Mouse (Mus musculus) CH12F3 (cell line): ENCODE data around the gene Fbxl18.

Experiments used
- in situ Hi-C: fragments of 300-500 bp; cut with MboI; formaldehyde crosslinking; loops from 2 replicates; pipeline ENCODE4 v1.14.3; 2020; ENCODE audit warnings: low sequenced_read_pairs

Gene Fbxl18

DNA sequence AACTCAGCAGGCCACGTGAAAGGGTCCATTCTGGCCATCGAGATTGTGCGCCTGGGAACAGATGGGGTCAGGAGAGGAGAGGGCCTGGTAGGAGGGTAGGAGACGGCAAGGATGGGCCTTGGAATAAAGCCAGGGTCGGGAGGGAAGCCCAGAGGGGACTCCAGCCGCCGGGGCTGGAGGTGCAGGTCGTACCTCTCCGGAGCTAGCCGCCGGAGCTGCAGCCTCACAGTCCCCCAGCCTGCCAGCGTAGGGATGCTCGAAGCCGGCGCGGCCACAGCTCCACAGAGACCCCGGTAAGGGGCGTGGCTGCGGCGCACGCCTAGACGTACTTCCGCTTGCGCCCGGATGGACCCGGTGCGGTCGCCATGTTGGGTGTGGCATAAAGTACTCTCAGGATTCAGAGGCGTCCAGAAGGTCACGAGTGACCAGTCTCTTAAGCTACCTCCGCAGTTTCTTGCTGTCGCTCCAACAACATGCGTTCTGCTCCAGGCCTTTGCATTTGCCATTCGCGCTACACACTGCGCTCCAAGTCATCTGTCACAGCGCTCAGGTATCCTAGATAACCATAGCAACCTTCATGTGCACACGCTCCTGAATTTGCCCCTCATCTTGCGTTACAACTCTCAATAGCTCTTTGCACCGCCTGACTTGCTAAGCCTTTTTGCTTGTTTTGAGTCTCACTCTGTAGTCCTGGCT, at the start of gene Fbxl18:
Gene Fbxl18 (minus strand): TSS at position 504 of the 696 bp plus-strand sequence.
- in situ Hi-C loops: no loop called here

DNA sequence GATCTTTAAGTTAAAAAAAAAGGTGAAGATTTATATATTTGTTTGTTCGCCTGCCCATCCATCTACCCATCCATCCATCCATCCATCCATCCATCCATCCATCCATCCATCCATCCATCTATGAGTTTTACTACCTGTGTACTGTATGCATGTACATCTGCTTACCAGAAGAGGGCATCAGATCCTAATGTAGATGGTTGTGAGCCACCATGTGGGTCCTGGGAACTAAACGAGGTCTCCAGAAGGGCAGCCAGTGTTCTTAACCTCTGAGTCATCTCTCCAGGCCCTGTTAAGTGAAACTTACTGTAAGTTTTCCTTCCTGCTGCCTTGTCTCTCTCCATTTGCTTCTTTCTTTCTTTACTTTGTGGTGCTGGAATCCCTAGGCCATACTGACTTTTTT, 45.2 kb upstream of the Fbxl18 start:
- in situ Hi-C loops: no loop called here

DNA sequence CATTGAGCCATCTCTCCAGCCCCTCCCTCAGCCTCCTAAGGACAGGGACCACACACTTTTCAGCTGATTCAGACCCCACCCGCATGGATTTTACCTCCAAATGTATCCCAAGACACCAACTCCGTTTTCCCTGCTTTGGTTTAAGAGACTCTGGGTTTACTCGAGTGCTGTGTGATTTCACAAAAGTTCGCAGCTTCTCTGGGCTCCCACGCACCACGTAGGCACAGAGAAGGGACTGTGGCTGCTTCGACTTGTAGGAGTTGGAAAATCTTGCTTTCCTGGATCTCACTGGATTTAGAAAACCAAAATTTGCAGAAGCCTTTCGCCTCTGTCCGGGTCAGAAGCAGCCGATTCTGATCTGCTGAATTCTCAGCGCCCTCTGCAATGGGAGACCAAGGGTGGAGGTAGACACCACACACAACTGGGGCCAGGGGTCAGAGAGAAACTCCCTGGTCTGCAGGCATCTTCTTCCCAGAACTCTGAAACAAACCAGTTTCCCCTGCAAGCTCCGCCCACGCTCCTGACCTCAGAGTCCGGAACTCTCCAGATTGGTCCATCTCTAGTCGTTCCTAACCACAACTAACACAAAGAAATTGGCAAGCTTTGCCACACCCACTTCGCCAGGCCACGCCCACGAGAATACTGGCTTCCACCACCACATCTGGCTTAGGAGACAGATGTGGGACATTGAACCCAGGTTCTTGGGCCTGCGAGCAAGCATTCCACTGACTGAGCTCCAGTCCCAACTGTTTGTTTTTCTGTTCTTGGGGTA, 42.9 kb upstream of the Fbxl18 start:
- in situ Hi-C loops: loop anchor here (5.0 to 10.0 kb wide), 2 partner anchors 99 to 137 kb away; no protein-coding TSS in a partner anchor

DNA sequence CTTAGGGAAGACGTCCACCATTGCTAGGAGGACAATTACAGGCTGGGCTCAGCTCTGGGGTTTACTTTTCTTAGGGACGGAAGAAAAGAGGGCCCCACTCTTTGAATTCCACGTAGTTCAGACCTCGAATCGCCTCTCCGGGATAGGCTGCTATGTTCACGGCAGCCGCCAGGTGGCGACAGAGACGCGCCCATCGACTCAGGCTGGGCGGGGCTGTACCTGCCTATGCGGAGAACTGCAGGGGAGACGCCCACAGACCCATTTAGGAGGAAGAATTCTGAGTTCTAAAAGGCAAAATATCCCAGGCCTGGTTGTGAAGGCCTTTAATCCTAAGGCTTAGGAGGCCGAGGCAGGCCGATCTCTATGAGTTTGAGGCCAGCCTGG, 41.1 kb upstream of the Fbxl18 start:
- in situ Hi-C loops: loop anchor here (5.0 to 10.0 kb wide), 2 partner anchors 101 to 138 kb away; no protein-coding TSS in a partner anchor

DNA sequence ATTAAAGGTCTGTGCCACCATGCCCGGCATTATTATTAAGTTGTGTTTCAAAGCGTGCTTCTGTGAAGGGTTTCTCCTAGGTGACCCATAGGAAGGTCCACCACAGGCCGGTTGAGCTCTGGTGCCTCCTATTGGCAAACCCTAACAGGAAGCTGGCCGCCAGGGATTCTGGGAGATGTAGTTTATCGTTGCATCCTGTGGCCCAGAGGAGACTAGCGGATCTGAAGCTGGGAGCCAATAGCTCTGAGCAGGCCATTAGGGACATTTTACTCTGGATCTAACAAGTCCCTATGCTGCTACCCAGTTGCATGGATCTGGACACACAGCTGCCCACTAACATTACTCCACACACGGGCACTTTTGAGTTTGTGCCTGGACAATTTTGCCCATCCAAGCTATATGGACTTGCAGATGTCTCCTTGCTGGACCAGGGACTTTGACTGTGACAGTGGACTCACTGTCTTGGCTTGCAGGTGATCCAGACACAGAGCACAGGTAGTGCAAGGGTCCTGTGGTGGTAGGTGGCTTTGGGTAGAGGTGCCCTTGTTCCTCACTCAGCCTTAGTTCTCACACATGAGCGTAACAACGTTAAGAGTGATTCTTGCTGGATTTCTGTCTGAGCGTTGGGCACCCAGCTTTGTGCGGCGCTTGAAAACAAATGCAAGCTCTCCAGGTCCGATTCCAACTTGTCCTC, 40.6 kb upstream of the Fbxl18 start:
- in situ Hi-C loops: loop anchor here (5.0 to 10.0 kb wide), 2 partner anchors 102 to 139 kb away; no protein-coding TSS in a partner anchor

DNA sequence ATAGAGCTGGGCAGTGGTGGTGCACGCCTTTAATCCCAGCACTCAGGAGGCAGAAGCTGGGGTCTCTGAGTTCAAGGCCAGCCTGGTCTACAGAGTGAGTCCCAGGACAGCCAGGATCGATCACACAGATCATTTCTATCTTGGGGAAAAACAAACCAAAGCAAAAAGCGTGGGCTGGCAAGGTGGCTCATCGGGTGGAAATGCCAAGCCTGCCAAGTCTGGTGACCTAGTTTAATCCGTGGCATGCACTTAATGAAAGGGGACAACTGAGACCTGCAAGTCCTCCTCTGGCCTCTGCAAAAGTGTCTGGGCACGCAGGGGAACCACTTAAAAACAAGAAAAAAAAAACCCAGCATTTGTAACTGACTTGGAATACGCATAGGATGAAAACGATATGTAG, 37.5 kb upstream of the Fbxl18 start:
- in situ Hi-C loops: loop anchor here (10.0 kb wide), 1 partner anchor 142 kb away; no protein-coding TSS in a partner anchor

DNA sequence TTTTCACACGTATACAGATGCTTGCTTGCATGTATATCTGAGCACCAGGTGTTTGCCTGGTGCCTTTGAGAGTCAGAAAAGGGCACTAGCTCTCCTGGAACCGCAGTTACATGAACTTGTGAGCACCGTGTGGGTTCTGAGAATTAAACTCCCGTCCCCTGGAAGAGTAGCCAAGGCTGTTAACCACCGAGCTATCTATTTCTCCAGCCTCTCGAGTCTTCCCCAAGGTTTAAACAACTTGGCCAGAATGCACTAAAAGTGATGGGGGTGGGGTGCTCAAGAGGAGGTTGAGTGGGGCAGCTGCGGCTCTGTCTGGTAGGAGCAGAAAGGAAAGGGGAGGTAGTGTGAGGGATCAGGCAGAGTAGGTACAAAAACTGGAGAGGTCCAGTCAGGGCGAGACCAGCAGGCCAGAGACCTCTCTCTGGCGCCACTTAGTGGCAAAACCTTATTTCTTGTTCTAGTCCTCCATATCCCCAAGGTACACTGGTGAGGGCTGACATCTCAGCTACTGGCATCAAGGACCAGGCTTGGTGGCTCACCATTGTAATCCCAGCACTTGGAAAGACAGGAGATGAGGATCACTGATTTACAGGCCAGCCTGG, 37.0 kb upstream of the Fbxl18 start:
- in situ Hi-C loops: loop anchor here (10.0 kb wide), 1 partner anchor 143 kb away; no protein-coding TSS in a partner anchor

DNA sequence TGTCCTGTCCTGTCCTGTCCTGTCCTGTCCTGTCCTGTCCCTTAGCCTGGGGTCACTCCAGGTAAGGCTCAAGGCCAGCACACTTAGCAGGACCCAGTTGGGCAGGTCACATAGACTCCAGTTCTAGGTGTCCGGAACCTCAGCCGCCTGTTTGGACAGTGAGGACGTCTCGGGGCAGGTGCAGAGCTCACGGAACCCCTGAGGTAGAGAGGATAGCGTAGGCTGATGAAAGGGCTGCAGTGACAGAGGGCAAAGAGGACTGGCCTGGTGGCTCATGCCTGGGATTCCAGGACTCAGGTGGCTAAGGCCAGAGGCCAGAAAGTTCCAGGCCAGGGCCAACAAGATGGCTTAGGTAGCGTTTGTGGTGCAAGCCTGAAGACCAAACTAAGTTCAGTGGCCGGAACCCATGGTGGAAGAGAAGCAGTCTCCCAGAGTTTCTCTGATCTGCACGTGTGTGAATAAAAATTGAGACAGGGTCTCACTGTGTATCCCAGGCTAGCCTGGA, 36.1 kb upstream of the Fbxl18 start:
- in situ Hi-C loops: loop anchor here (10.0 kb wide), 1 partner anchor 144 kb away; no protein-coding TSS in a partner anchor

DNA sequence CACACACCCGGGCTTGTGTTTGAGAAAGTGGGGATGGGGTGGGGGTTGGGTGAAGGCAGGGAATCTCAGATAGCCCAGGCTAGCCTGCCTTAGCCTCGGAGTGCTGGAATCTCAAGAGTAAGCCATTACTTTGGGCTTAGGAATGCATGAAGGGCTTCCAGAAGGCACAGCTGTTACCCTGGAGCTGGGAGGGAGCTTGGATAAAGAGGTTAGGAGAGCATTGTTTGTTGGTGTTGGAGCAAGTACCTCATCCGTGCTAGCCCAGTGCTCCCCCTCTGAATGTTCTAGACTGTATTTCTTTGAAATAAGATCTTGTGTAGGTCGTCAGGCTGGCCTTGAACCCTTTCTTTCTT, 34.2 kb upstream of the Fbxl18 start:
- in situ Hi-C loops: no loop called here

DNA sequence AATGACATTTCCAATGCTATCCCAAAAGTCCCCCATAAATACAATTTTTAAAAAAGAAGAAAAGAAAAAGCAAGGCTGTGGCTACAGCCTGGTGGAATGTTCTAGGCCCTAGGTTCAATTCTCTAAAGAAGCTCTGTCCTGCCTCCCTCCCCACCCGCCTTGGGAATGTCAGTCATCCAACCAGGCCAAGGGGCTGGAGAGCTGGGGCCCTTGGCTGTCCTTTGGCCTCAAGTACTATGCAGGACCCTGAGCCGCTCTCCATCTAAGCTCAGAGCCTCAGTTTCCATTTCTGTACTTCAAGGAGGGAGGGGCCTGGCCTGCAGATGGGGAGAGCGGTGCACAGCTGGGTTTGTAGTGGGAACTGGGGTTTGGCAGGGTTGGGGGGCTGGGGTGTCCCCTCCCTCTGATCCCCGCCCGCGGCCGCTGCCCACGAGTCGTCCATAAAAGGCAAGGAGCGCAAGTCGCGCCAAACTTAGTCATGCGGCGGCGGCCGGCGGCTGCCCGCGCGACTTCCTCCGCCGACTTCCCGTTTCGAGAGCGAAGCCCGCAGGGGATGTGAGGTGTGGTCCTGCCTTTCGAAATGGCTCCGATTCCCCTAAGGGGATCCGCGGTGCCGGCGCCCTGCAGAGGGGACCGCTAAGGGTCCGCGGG, 33.7 kb upstream of the Fbxl18 start:
- in situ Hi-C loops: no loop called here

DNA sequence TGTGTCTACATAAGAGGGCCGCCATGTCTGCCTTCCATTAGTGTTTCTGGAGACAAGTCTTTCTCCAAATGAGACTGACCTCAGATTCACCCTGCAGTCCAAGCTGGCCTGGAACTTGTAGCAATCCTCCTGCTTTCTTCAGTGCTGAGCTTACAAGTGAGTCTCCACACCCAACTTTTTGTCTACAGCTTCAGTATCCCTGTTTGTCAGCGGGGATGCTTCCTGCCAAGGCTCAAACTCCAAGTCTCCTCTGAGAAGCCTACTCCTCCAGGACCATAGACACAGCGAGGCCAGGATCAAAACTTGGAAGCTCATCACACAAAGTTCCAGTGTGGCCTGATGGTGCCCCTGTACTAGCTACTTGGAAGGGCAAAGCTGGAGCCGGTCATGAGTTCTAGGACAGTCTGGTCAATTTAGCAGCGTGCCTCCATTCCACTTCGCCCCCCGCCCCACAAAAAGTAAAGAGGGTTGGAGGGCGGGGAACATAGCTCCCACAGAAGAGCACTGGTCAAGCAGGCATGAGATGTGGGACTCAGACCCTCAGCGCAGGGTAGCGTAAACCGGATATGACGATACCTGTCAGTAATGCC, 32.2 kb upstream of the Fbxl18 start:
- in situ Hi-C loops: no loop called here

DNA sequence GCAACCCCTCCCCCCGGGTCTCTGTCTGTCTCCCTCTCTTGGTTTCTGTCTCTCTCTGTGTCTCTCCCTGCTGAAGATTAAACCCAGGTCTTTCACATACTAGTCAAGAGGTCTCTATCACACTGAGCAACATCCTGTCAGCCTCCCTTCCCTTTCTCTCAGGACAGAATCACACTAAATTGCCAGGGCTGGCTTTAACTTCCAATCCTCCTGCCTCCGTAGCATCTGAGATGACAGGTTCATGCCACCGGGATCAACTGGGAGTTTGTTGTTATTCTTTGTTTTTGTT, 31.7 kb upstream of the Fbxl18 start:
- in situ Hi-C loops: no loop called here

DNA sequence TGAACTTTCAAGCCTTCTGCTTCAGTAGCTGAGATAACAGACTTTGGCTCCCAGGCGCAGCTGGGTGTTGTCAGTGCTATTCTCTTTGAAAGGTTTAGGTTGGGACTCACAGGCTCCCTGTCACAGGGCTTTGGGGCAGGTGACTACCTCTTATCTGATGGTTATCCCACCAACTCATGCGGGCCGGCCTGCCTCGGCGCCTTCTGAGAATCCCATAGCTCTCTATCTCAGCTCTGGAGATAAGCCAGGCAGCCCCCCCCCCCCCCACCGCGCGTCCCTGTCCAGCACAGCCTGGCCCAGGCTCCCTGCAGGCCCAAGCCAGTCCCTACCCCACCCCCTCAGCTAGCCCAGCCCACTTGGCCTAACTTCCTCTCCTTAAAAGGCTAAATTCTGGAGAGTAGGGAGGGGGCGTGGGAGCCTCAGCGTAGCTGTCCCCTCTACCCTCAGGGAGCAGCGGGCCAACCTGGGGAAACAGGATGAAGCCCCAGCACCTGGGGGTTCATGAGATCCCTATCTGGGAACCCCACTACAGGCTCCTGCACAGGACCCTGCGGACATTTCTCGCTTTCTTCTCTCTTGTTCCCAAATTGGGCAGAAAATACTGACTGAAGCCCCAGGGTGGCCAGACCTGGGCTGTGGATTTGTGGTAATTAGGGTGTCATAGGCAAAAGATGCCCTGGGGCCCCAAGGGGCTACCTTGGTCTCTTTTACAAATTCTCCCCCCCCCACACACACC, 31.2 kb upstream of the Fbxl18 start:
- in situ Hi-C loops: no loop called here

DNA sequence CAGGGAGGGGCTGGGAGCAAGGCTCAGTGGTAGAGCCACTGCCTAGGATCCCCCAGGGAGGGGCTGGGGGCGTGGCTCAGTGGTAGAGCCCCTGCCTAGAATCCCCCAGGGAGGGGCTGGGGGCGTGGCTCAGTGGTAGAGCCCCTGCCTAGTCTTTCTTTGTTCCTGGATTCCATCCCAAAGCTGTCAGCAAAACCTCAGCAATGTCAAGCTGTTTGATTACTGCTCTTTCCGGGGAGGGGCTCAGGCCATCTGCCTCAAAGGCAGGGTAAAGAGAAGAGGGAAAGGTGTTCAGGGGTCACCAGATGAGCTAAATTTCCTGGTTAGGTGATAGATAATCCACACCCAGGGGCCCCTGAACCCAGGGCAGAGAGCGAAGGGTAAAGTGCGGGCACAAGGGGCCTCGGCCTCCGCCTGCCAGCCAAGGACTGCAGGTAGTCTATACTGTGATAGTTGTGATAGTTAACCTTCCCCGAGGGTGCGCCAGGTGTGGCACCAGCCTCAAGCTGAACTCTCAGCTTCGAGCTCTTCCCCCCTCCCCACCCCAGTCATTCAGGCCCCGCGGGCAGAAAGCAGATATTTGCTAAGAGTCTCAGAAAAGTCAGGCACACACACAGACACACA, 29.2 kb upstream of the Fbxl18 start:
- in situ Hi-C loops: no loop called here

DNA sequence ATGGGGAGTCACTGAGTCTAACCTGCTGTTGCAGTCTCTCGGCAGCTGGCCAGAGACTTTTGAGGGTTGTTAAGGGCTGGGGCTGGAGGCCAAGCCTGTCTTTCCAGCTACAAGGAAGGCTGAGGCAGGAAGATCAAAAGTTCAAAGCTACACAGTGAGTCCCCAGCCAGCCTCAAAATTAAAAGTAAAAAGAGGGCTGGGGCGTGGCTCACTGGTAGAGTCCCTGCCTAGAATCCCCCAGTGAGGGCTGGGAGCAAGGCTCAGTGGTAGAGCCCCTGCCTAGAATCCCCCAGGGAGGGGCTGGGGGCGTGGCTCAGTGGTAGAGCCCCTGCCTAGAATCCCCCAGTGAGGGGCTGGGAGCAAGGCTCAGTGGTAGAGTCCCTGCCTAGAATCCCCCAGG, 28.6 kb upstream of the Fbxl18 start:
- in situ Hi-C loops: no loop called here

DNA sequence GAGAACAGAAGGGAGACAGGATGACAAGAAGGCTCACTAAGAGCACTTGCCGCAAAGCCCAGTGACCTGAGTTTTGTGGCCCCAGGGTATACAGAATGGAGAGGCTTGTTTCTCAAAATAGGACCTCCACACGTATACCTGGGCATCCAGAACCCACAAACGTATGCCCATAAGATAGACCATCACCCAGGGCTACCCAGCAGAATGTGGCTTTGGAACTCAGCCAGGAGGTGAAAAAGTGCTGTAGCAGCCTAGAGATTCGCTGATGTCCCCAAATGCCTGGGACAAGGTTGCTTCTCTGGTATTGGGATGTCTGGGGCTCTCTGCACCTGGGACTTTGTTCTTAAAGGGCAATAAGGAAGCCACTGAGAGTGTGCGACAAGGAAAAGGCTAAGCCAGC, 27.0 kb upstream of the Fbxl18 start:
- in situ Hi-C loops: no loop called here

DNA sequence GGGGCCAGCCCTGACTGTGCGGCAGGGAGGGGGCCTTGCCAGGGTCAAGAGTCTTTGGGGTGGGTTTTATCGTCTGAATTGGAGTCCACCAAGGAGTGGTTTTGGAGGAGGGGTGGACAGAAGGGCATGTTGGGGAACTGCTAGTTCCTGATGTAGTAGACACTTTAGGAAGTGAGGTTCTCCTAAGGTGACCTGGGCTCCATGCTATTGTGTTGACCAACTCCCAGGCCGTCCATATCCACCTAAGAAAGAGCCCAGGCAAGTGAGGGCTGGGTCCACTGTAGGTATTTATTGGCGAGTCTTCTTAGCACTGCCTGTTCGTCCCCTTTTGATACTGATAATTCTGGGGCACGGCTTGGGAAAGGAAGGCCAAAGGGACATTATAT, 25.8 kb upstream of the Fbxl18 start:
- in situ Hi-C loops: no loop called here

DNA sequence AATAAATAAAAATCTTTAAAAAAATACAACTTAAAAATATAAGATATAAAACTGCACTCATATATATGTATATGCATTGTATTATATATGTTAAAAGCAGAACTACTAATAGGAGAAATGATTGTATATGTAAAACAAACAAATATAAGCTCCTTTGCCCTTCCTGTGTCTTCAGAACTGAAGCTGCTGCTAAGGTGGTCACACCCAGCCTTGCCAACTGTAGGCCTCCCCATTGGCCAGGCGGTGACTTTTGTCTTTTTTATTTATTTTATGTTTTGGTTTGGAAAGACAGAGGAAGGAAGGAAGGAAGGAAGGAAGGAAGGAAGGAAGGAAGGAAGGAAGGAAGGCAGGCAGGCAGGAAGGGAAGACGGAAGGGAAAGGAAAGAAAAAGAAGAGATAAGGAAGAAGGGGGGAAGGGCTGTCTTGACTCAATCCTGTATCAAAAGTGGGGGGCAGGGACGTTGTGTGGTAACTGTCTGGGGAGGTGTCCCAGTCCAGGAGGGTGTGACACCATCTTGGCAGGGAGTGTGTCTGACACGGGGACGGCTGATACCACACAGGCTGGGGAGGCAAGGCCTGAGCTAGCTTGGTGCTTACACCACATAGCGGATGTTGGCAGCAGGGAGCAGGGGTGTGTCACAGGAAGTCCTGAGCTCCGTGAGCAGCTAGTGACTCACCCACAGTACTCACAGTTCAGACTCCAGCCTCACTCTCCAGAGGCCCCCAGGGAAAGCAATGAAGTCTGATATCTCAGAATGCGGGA, 25.3 kb upstream of the Fbxl18 start:
- in situ Hi-C loops: no loop called here
